In genomic region chr11:95002705-95003104, GRCm38 (mm10) we compare ENCODE assay signal across 25 mouse cellular contexts. TPM values are rescaled to one million over a fixed set of nuclear protein-coding genes. Genes with fewer than 3 reads are reported as not detected.
DNase-seq lines count a peak whose midpoint lies in the region; ATAC-seq and TF ChIP-seq lines count a peak whose summit lies in the region.
"Had no signal": no experiment of that assay in that cellular context is flagged by ENCODE, and none has a peak within 500 bp of the region (broad histone marks: within the 10 kb centered on the region; RNA-seq: fewer than 3 reads in every experiment).

No protein-coding gene starts in this region.

- H3K27ac ChIP-seq in olfactory bulb, adult 2 months (ENCODE audit: insufficient read depth, low read depth, low read length) = no peak overlapping the region
- H3K27ac ChIP-seq: embryonic facial prominence, embryonic 12.5 days; heart, adult 2 months; hindbrain, embryonic 15.5 days had no signal

- no peak for TF ChIP-seq CTCF in olfactory bulb, adult 2 months (IDR thresholded peaks at IDR 0.05; ENCODE audit: insufficient read depth, low read depth, low read length)

- no peaks in the 10 kb centered on the region for H3K9me3 ChIP-seq in megakaryocyte, embryonic 14.5 days
- H3K9me3 ChIP-seq: embryonic facial prominence, embryonic 12.5 days; heart, embryonic 12.5 days; hindbrain, embryonic 15.5 days had no signal

- no peak for ATAC-seq in megakaryocyte, adult 5-6 weeks (ENCODE audit: poor library complexity, severe bottlenecking)
- ATAC-seq: forebrain, postnatal 0 days; inflammation-experienced regulatory T-cells, adult 6 months had no signal

- peaks cover 100% of the 10 kb centered on the region for H3K4me1 ChIP-seq in megakaryocyte, embryonic 14.5 days
- H3K4me1 ChIP-seq in olfactory bulb, adult 2 months (ENCODE audit: control insufficient read depth, insufficient read depth, low read length) = peaks cover 51% of the 10 kb centered on the region

- peak overlapping the region; percentile 2 for H3K4me3 ChIP-seq in megakaryocyte, embryonic 14.5 days (replicated peaks)
- no peak overlapping the region for H3K4me3 ChIP-seq in olfactory bulb, adult 2 months (ENCODE audit: insufficient read depth, low read depth, low read length)
- H3K4me3 ChIP-seq: embryonic facial prominence, embryonic 12.5 days; heart, adult 2 months; heart, embryonic 12.5 days; hindbrain, embryonic 15.5 days had no signal

- H3K36me3 ChIP-seq in megakaryocyte, embryonic 14.5 days (replicated peaks; ENCODE audit: low read length) = peaks cover 90% of the 10 kb centered on the region

- peak; percentile 48 for DNase-seq in cerebellum, adult 9-11 months
- no peak for DNase-seq in cerebellum, adult 9-10 months
- peak; percentile 75 for DNase-seq in layer of hippocampus, adult 11-12 months (ENCODE audit: low spot score)
- DNase-seq in layer of hippocampus, adult 9-10 months (ENCODE audit: low spot score) = no peak
- DNase-seq in thymus, postnatal 14 days = no peak
- DNase-seq: adrenal gland, postnatal 25 days; cerebellum, postnatal 25 days; forebrain, postnatal 0 days; gastrocnemius, postnatal 10 days; heart, adult 2 months; heart, postnatal 36 days had no signal

- 0 out of 2 replicates have a peak, but pooled peaks have one; percentile 18 for TF ChIP-seq POLR2A in olfactory bulb, adult 2 months (IDR thresholded peaks at IDR 0.05; ENCODE audit: insufficient read depth, low read depth, low read length)

- whole genome bisulfite sequencing in olfactory bulb, adult 2 months = 91% methylated on average over 8 of the region's 8 CpGs

- no peaks in the 10 kb centered on the region for H3K27me3 ChIP-seq in megakaryocyte, embryonic 14.5 days (replicated peaks)
- H3K27me3 ChIP-seq: embryonic facial prominence, embryonic 12.5 days; heart, embryonic 12.5 days; hindbrain, embryonic 15.5 days had no signal

RNA-seq across cellular contexts. Expression of gene Samd14, which starts 7.0 kb away (rescaled TPM):
- polyA plus RNA-seq in megakaryocyte, embryonic 14.5 days (2012; ENCODE audit: insufficient read depth, low replicate concordance) = 775 and 2,394 TPM in 2 replicates
- total RNA-seq in megakaryocyte, adult 5-6 weeks (2015) = 0.74 and 1.0 TPM in 2 replicates
- 0.18 and 0.69 TPM in 2 replicates for total RNA-seq in megakaryocyte, adult 5-6 weeks (2017)
- not detected in 2 replicates for polyA plus RNA-seq in olfactory bulb, adult 2 months (2012; ENCODE audit: insufficient read depth, insufficient read length, low replicate concordance, missing spikeins)

RNA-seq across cellular contexts. Expression of gene Ppp1r9b, which starts 11.9 kb away (rescaled TPM):
- polyA plus RNA-seq in megakaryocyte, embryonic 14.5 days (2012; ENCODE audit: insufficient read depth, low replicate concordance) = 211 and 280 TPM in 2 replicates
- total RNA-seq in megakaryocyte, adult 5-6 weeks (2015) = 73.7 and 76.7 TPM in 2 replicates
- total RNA-seq in megakaryocyte, adult 5-6 weeks (2017) = 155 and 158 TPM in 2 replicates
- 129 TPM in 1 of 2 replicates, not detected in the other for polyA plus RNA-seq in olfactory bulb, adult 2 months (2012; ENCODE audit: insufficient read depth, insufficient read length, low replicate concordance, missing spikeins)

RNA-seq across cellular contexts. Expression of gene Sgca, which starts 26.6 kb away (rescaled TPM):
- 0.51 TPM in 1 of 2 replicates, not detected in the other for polyA plus RNA-seq in megakaryocyte, embryonic 14.5 days (2012; ENCODE audit: insufficient read depth, low replicate concordance)
- not detected in 2 replicates for total RNA-seq in megakaryocyte, adult 5-6 weeks (2015)
- total RNA-seq in megakaryocyte, adult 5-6 weeks (2017) = not detected in 2 replicates
- polyA plus RNA-seq in olfactory bulb, adult 2 months (2012; ENCODE audit: insufficient read depth, insufficient read length, low replicate concordance, missing spikeins) = not detected in 2 replicates
- total RNA-seq: adrenal gland, postnatal 25 days; forebrain, postnatal 0 days; MEL had no signal
- polyA plus RNA-seq: forebrain, embryonic 11.5 days; inflammation-experienced regulatory T-cells, adult 6 months had no signal

RNA-seq across cellular contexts. Expression of gene Hils1, which starts 35.3 kb away (rescaled TPM):
- not detected in 2 replicates for polyA plus RNA-seq in megakaryocyte, embryonic 14.5 days (2012; ENCODE audit: insufficient read depth, low replicate concordance)
- not detected in 2 replicates for total RNA-seq in megakaryocyte, adult 5-6 weeks (2015)
- not detected in 2 replicates for total RNA-seq in megakaryocyte, adult 5-6 weeks (2017)
- polyA plus RNA-seq in olfactory bulb, adult 2 months (2012; ENCODE audit: insufficient read depth, insufficient read length, low replicate concordance, missing spikeins) = not detected in 2 replicates
- total RNA-seq: adrenal gland, postnatal 25 days; forebrain, postnatal 0 days; gastrocnemius, postnatal 10 days; heart, adult 2 months; heart, postnatal 36 days; MEL had no signal
- polyA plus RNA-seq: C2C12; cerebellum, adult 2 months; cortical plate, adult 2 months; embryonic facial prominence, embryonic 12.5 days; forebrain, embryonic 11.5 days; forebrain, postnatal 0 days; heart, embryonic 12.5 days; heart, postnatal 0 days; hindbrain, embryonic 11.5 days; hindbrain, embryonic 15.5 days; inflammation-experienced regulatory T-cells, adult 6 months had no signal

RNA-seq across cellular contexts. Expression of gene Pdk2, which starts 38.4 kb away (rescaled TPM):
- 35.1 and 38.6 TPM in 2 replicates for polyA plus RNA-seq in megakaryocyte, embryonic 14.5 days (2012; ENCODE audit: insufficient read depth, low replicate concordance)
- 4.5 and 6.3 TPM in 2 replicates for total RNA-seq in megakaryocyte, adult 5-6 weeks (2015)
- 0.73 and 1.7 TPM in 2 replicates for total RNA-seq in megakaryocyte, adult 5-6 weeks (2017)
- polyA plus RNA-seq in olfactory bulb, adult 2 months (2012; ENCODE audit: insufficient read depth, insufficient read length, low replicate concordance, missing spikeins) = not detected in 2 replicates

Comparison
In these comparisons a context has a peak if more than half of its experiments do, and no peak if none do; other contexts are left out.
1. DNase-seq: peak in cerebellum, adult 9-11 months (single experiment) and layer of hippocampus, adult 11-12 months (single experiment); none in cerebellum, adult 9-10 months (single experiment), layer of hippocampus, adult 9-10 months (single experiment) and thymus, postnatal 14 days (single experiment).
2. RNA of gene Samd14, which starts 7.0 kb away (polyA plus RNA-seq): 775 to 2,394 TPM in megakaryocyte, embryonic 14.5 days; not detected in olfactory bulb, adult 2 months; every median in the first group is over 10 times any median in the second.